Mouse (Mus musculus) midbrain, embryonic 16.5 days (tissue): ENCODE results near the gene Ccdc88a. TPM values are rescaled to one million over a fixed set of nuclear protein-coding genes. Genes with fewer than 3 reads are reported as not detected.
"Not testable (repeated sequence)": the region's sequence is repeated elsewhere in the genome, so short reads cannot be mapped to it uniquely, and the experiment has no call there.

ENCODE experiments used
- ATAC-seq: fragments of 200-750 bp; cut with Nextera tagmentation; 2 replicates; pipeline ENCODE4 v1.8.0; 2017; ENCODE audit warnings: moderate TSS enrichment
- H3K27ac ChIP-seq: fragments of 300-500 bp; sonication (generic); 2 replicates; pipeline ENCODE4 v1.5.1; 2014; ENCODE audit warnings: mild to moderate bottlenecking, low read length, mixed read lengths
- H3K27me3 ChIP-seq: fragments of 300-500 bp; sonication (generic); 2 replicates; pipeline ENCODE4 v1.6.1; 2014; ENCODE audit warnings: low read depth, low read length, mixed read lengths; ENCODE audit not compliant: control insufficient read depth, insufficient read depth
- H3K36me3 ChIP-seq: fragments of 300-500 bp; sonication (generic); 2 replicates; pipeline ENCODE4 v1.6.1; 2014; ENCODE audit warnings: mild to moderate bottlenecking, low read length, moderate library complexity, mixed read lengths; ENCODE audit not compliant: control insufficient read depth, insufficient read depth
- H3K4me1 ChIP-seq: fragments of 300-500 bp; sonication (generic); 2 replicates; pipeline ENCODE4 v1.6.1; 2014; ENCODE audit warnings: mild to moderate bottlenecking, low read length, mixed read lengths; ENCODE audit not compliant: control insufficient read depth, insufficient read depth
- H3K4me2 ChIP-seq: fragments of 300-500 bp; sonication (generic); 2 replicates; pipeline ENCODE4 v1.6.1; 2014; ENCODE audit warnings: mild to moderate bottlenecking, low read length, mixed read lengths
- H3K4me3 ChIP-seq: fragments of 300-500 bp; sonication (generic); 2 replicates; pipeline ENCODE4 v1.5.1; 2014; ENCODE audit warnings: low read depth, mild to moderate bottlenecking, low read length, moderate library complexity, mixed read lengths
- H3K9ac ChIP-seq: fragments of 300-500 bp; sonication (generic); 2 replicates; pipeline ENCODE4 v1.6.1; 2014; ENCODE audit warnings: low read depth, low read length, mixed read lengths
- H3K9me3 ChIP-seq: fragments of 300-500 bp; sonication (generic); replicated peaks from 2 replicates; pipeline ENCODE4 v1.6.1; 2014; ENCODE audit warnings: mild to moderate bottlenecking, low read length, mixed read lengths; ENCODE audit not compliant: control insufficient read depth, poor library complexity, severe bottlenecking
- WGBS: fragments of 180-500 bp; shearing (Covaris S2); extraction: QIAGEN DNeasy Blood & Tissue Kit; methylation state at CpG from one replicate; pipeline ENCODE4 v1.1.7; 2014; 5-methylcytosine and 5-hydroxymethylcytosine counted together
- polyA plus RNA-seq: library from polyadenylated mRNA; unstranded; fragments of >200 nt; fragmentation: Nextera tagmentation; extraction: Ambion mirVana; gene quantifications from 2 replicates; pipeline ENCODE4 v1.2.1, GENCODE M21; 2015

Ccdc88a gene
- polyA plus RNA-seq, 1 experiment from 2014 or later: 70.1 TPM

- WGBS: 98% methylated on average over 1 of the region's 1 CpGs
- H3K27ac ChIP-seq: no peak overlapping the region
Observed at GRCm38 (mm10) chr11:29538201-29538600, 164.7 kb downstream of the Ccdc88a start.

GRCm38 (mm10) chr11:29544225-29544945, 170.9 kb downstream of the Ccdc88a start:
- no peak overlapping the region for H3K27ac ChIP-seq
- H3K4me1 ChIP-seq: peaks cover 13% of the 10 kb centered on the region
- H3K27me3 ChIP-seq: no peaks in the 10 kb centered on the region
- peaks cover 18% of the 10 kb centered on the region for H3K36me3 ChIP-seq
- 89% methylated on average over 3 of the region's 3 CpGs for WGBS
- no peak overlapping the region for H3K9ac ChIP-seq
- no peak for ATAC-seq
- H3K4me3 ChIP-seq: no peak overlapping the region
- no peak overlapping the region for H3K4me2 ChIP-seq
- no peaks in the 10 kb centered on the region for H3K9me3 ChIP-seq

More at GRCm38 (mm10) chr11:29538201-29538600, 164.7 kb downstream of the Ccdc88a start:
- no peaks in the 10 kb centered on the region for H3K4me1 ChIP-seq
- H3K36me3 ChIP-seq: peaks cover 25% of the 10 kb centered on the region
- H3K4me2 ChIP-seq: no peak overlapping the region
- H3K27me3 ChIP-seq: no peaks in the 10 kb centered on the region
- no peak overlapping the region for H3K9ac ChIP-seq
- H3K4me3 ChIP-seq: no peak overlapping the region
- no peak for ATAC-seq
- H3K9me3 ChIP-seq: no peaks in the 10 kb centered on the region

GRCm38 (mm10) chr11:29545150-29545752, 171.8 kb downstream of the Ccdc88a start:
- H3K4me3 ChIP-seq, H3K9ac ChIP-seq, H3K9me3 ChIP-seq, H3K4me2 ChIP-seq, ATAC-seq, H3K27ac ChIP-seq, H3K27me3 ChIP-seq: not testable (repeated sequence)
- WGBS: 88% methylated on average over 4 of the region's 4 CpGs
- Histone ChIP-seq H3K36me3 (peaks cover 18% of the 10 kb centered on the region), H3K4me1 (peaks cover 13% of the 10 kb centered on the region)

GRCm38 (mm10) chr11:29546297-29546696, 172.8 kb downstream of the Ccdc88a start:
- Histone ChIP-seq H3K4me1 (peaks cover 13% of the 10 kb centered on the region), H3K36me3 (peaks cover 16% of the 10 kb centered on the region), H3K4me2 (peak overlapping the region; percentile 71; the same call in 1 of the 2 replicates), H3K9ac (peak overlapping the region; percentile 88; the same call in 1 of the 2 replicates)
- H3K27me3 ChIP-seq, ATAC-seq, H3K4me3 ChIP-seq, H3K9me3 ChIP-seq, H3K27ac ChIP-seq: not testable (repeated sequence)
- 96% methylated on average over 2 of the region's 2 CpGs for WGBS

GRCm38 (mm10) chr11:29546762-29547161, 173.3 kb downstream of the Ccdc88a start:
- 24% methylated on average over 2 of the region's 2 CpGs for WGBS
- Histone ChIP-seq H3K36me3 (peaks cover 13% of the 10 kb centered on the region), H3K9me3 (no peaks in the 10 kb centered on the region), H3K27ac (no peak overlapping the region), H3K4me1 (peaks cover 13% of the 10 kb centered on the region), H3K27me3 (no peaks in the 10 kb centered on the region), H3K4me2 (peak overlapping the region; percentile 71), H3K9ac (peak overlapping the region; percentile 88), H3K4me3 (peak overlapping the region; percentile 86)
- no peak for ATAC-seq

- H3K9me3 ChIP-seq: no peaks in the 10 kb centered on the region
- H3K4me3 ChIP-seq: peak overlapping the region; percentile 86
- peaks cover 13% of the 10 kb centered on the region for H3K36me3 ChIP-seq
- ATAC-seq: peak; percentile 22
- H3K4me1 ChIP-seq: peaks cover 13% of the 10 kb centered on the region
- peak overlapping the region; percentile 88 for H3K9ac ChIP-seq
- H3K27ac ChIP-seq: peak overlapping the region; percentile 94
- peak overlapping the region; percentile 71 for H3K4me2 ChIP-seq
- no peaks in the 10 kb centered on the region for H3K27me3 ChIP-seq
- under 1% methylated on average over 27 of the region's 27 CpGs for WGBS
Observed at GRCm38 (mm10) chr11:29547249-29547751, 173.8 kb downstream of the Ccdc88a start.

GRCm38 (mm10) chr11:29547752-29548503, 174.5 kb downstream of the Ccdc88a start, which contains the start of the genes Clhc1 and Rps27a:
Gene Clhc1 (plus strand): TSS chr11:29547950.
Gene Rps27a (minus strand): TSS chr11:29548109.
- H3K4me1 ChIP-seq: peaks cover 13% of the 10 kb centered on the region
- H3K4me2 ChIP-seq: peak within 1 kb of the TSS; percentile 71
- peak within 1 kb of the TSS; percentile 88 for H3K9ac ChIP-seq
- peak within 1 kb of the TSS; percentile 86 for H3K4me3 ChIP-seq
- peaks cover 13% of the 10 kb centered on the region for H3K36me3 ChIP-seq
- H3K27me3 ChIP-seq: no peaks in the 10 kb centered on the region
- peak; percentile 99 for ATAC-seq
- WGBS: under 1% methylated on average over 46 of the region's 46 CpGs
- no peaks in the 10 kb centered on the region for H3K9me3 ChIP-seq
- H3K27ac ChIP-seq: peak within 1 kb of the TSS; percentile 94

- Histone ChIP-seq H3K9ac (peak overlapping the region; percentile 88), H3K36me3 (peaks cover 13% of the 10 kb centered on the region), H3K27me3 (no peaks in the 10 kb centered on the region), H3K4me3 (peak overlapping the region; percentile 86), H3K4me1 (peaks cover 13% of the 10 kb centered on the region), H3K9me3 (no peaks in the 10 kb centered on the region), H3K27ac (peak overlapping the region; percentile 94), H3K4me2 (peak overlapping the region; percentile 58)
- peak; percentile 23; the same call in 1 of the 2 replicates for ATAC-seq
- WGBS: 28% methylated on average over 23 of the region's 23 CpGs
Observed at GRCm38 (mm10) chr11:29548504-29549424, 175.3 kb downstream of the Ccdc88a start.
